Mouse (Mus musculus) embryonic fibroblast, embryonic 13.5 days (primary cell): ENCODE measurements around the gene Crb1. TPM values are rescaled to one million over a fixed set of nuclear protein-coding genes. Genes with fewer than 3 reads are reported as not detected.
"Not testable (repeated sequence)": the region's sequence is repeated elsewhere in the genome, so short reads cannot be mapped to it uniquely, and the experiment has no call there.

Experiments used
- H3K27ac ChIP-seq: 2 replicates; pipeline ENCODE4 v1.5.1; 2012; ENCODE audit warnings: low read length, control low read depth, inconsistent platforms; ENCODE audit not compliant: insufficient read depth
- H3K4me1 ChIP-seq: 2 replicates; pipeline ENCODE4 v1.6.1; 2011; ENCODE audit warnings: low read length; ENCODE audit not compliant: control insufficient read depth, insufficient read depth
- H3K4me3 ChIP-seq: 2 replicates; pipeline ENCODE4 v1.5.1; 2011; ENCODE audit warnings: mild to moderate bottlenecking, control low read depth, low read length; ENCODE audit not compliant: insufficient read depth
- CTCF ChIP-seq: IDR thresholded peaks from 2 replicates; pipeline ENCODE4 v1.5.1; 2011; ENCODE audit warnings: mild to moderate bottlenecking, control low read depth, low read length, moderate library complexity, borderline replicate concordance; ENCODE audit not compliant: insufficient read depth
- POLR2A ChIP-seq: IDR thresholded peaks from 2 replicates; pipeline ENCODE4 v1.6.1; 2011; ENCODE audit warnings: low read depth, mild to moderate bottlenecking, control low read depth, low read length, moderate library complexity
- polyA plus RNA-seq: library from polyadenylated mRNA; stranded (reverse); fragments of >200 nt; gene quantifications from 2 replicates; pipeline ENCODE4 v1.2.4, GENCODE M21; 2011; ENCODE audit warnings: low read depth; ENCODE audit not compliant: missing spikeins, insufficient read length

Gene Crb1
- polyA plus RNA-seq, 1 experiment: not detected

GRCm38 (mm10) chr1:139340178-139340859 lies 36.6 kb downstream of the Crb1 start:
- Histone ChIP-seq H3K4me3 (no peak overlapping the region), H3K27ac (no peak overlapping the region), H3K4me1 (no peaks in the 10 kb centered on the region)
- TF ChIP-seq CTCF (no peak), POLR2A (no peak)

DNA sequence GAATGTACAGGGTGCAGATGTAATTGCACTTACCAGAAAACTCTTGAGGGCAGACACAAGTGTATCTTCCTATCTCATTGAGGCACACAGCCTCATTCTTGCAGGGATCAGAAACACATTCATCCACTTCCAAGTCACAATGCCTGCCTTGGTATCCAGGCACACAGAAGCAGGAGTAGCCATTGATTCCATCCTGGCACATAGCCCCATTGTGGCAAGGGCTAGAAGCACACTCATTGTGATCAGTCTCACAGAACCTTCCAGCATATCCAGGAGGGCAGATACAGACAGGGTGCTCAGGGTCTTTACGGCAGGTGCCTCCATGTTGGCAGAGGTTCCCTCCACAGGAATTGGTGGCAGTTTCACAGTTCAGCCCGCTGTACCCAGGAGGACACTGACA lies 39.9 kb downstream of the Crb1 start:
- Histone ChIP-seq H3K4me3 (no peak overlapping the region), H3K4me1 (no peaks in the 10 kb centered on the region), H3K27ac (no peak overlapping the region)
- no peak for TF ChIP-seq CTCF
- no peak for TF ChIP-seq POLR2A

GRCm38 (mm10) chr1:139328811-139329210 lies 48.1 kb downstream of the Crb1 start:
- H3K4me1 ChIP-seq: no peaks in the 10 kb centered on the region
- no peak overlapping the region for H3K27ac ChIP-seq
- TF ChIP-seq POLR2A (no peak), CTCF (no peak)
- no peak overlapping the region for H3K4me3 ChIP-seq

DNA sequence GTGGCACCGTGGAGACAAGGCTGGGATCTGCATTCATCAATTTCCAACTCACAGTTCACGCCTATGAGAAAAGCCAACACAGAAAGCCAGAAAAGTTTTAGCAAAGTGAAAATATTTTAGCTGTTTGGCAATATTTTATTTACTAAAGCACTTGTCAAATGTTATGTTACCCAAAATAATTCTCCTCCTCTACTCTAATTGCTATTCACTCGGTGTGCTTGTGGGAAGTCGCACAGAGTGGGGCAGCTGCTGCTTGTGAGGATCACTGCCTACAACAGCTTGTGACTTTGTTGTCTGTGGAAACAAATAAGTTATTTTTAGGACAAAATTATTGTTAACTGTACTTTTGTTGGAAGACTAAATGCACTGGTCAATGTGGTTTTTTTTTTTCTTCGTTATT lies 48.6 kb downstream of the Crb1 start:
- Histone ChIP-seq H3K27ac (no peak overlapping the region), H3K4me1 (no peaks in the 10 kb centered on the region), H3K4me3 (no peak overlapping the region)
- TF ChIP-seq POLR2A (no peak), CTCF (no peak)

- Histone ChIP-seq H3K27ac (no peak overlapping the region), H3K4me3 (no peak overlapping the region), H3K4me1 (no peaks in the 10 kb centered on the region)
- TF ChIP-seq POLR2A (no peak), CTCF (no peak)
Measured at GRCm38 (mm10) chr1:139325378-139325777, 51.5 kb downstream of the Crb1 start.

DNA sequence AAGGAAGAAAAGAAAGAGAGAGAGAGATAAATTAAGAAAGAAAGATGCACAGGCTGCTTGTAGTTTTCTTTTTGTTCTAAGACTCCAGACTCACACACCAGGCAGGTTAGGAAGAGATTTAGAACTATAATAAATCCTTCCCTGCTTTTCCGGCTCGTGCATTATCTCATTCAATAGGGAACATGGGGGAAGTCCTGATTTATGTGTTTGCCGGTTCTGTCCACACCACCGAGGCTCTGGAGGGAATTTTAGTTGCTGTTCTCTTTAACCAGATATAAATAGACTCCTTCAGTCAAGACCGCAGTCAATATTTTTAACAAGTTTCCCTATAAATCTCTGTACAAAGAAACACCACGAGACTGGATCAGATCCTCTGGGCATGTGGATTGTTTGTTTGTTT lies 57.1 kb downstream of the Crb1 start:
- Histone ChIP-seq H3K4me3 (no peak overlapping the region), H3K4me1 (no peaks in the 10 kb centered on the region), H3K27ac (no peak overlapping the region)
- TF ChIP-seq CTCF: no peak
- no peak for TF ChIP-seq POLR2A

DNA sequence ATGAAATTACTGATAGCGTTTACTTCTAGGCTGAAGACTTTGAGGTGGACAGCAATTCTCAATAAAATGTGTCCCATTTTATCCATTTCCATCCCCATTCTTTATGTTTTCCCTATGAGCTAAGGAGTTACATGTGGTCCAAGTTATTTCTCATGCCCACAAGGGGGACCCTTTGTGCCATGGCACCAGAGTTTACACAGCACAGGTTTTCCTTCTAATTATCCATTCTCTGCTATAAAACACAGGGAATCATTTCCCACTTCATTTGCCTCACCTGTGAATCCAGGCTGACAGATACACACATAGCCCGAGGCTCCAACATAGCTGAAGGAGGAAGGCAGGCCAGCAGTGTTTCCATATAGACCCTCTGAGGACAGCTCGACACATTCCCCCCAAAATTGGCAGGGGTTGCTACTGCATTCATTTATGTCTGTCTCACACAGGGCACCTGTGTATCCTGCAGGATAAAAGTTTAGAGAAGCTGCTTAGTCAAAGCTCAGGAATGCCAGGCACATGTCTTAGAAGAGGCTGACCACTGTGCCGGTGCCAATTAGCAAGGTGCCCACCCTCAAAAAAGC lies 62.5 kb downstream of the Crb1 start:
- H3K27ac ChIP-seq: no peak overlapping the region
- no peak for TF ChIP-seq CTCF
- no peak for TF ChIP-seq POLR2A
- no peaks in the 10 kb centered on the region for H3K4me1 ChIP-seq
- H3K4me3 ChIP-seq: no peak overlapping the region

DNA sequence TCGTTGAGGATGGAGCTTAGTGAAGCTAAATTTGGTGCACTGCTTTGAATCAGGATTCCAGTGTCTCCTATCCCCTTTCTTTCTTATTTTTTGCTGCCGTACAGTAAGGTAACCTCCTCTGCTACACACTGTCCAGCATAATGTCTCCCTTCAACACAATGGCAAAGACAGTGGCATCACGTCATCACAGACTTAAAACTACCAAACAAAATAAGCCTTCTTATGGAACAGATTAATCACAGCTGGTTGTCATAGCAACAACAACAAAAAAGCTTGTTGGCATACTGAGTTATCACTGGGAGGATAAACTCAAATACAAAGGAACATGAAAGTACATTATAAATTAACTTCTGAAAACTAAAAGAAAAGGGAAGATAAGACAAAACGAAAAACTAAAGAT lies 68.0 kb downstream of the Crb1 start:
- Histone ChIP-seq H3K4me1 (no peaks in the 10 kb centered on the region), H3K4me3 (no peak overlapping the region)

DNA sequence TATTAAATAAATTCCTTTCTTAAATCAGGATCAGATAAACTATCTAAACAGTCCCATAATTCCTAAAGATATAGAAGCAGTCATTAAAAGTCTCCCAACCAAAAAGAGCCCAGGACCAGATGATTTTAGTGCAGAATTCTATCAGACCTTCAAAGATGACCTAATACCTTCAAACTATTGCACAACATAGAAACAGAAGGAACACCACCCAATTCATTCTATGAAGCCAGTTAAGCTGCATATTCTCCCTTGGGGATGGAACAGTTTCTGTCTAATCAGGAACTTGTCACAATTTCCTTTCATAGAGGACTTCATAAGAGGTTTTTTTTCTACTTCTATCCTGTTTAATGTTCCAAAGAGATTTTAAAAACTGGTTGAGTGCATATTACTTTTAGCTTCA lies 74.4 kb downstream of the Crb1 start:
- H3K4me1 ChIP-seq, H3K4me3 ChIP-seq: not testable (repeated sequence)

More for the DNA sequence above, 68.0 kb downstream of the Crb1 start:
- no peak for TF ChIP-seq POLR2A
- no peak for TF ChIP-seq CTCF
- H3K27ac ChIP-seq: no peak overlapping the region

GRCm38 (mm10) chr1:139301830-139302229 lies 75.1 kb downstream of the Crb1 start:
- Histone ChIP-seq H3K4me3 (no peak overlapping the region), H3K4me1 (no peaks in the 10 kb centered on the region), H3K27ac (no peak overlapping the region)
- TF ChIP-seq POLR2A (no peak), CTCF (no peak)

More for the DNA sequence above, 74.4 kb downstream of the Crb1 start:
- not testable (repeated sequence) for H3K27ac ChIP-seq

DNA sequence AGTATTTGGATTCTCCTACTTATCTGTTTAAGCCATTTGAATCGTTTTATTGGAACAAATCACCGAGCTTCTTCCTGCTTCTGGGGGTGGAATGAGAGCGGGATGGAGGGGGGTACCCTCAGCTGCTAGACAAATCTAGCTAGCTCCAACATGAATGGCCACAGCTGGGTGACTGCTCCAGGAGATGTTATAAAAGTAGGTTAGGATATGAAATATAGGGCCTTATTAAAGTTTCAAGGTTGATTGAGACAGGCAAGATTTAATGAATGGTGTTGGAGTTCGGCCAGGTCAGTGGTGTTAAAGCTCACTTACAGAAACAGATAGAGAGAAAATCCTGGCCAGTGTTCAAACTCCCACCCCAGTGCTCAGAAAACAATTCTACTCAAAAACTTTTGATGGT lies 84.9 kb downstream of the Crb1 start:
- H3K4me3 ChIP-seq: no peak overlapping the region
- H3K27ac ChIP-seq: no peak overlapping the region
- no peak for TF ChIP-seq CTCF
- TF ChIP-seq POLR2A: no peak
- no peaks in the 10 kb centered on the region for H3K4me1 ChIP-seq
